38 mouse cellular contexts compared by ENCODE assay signal in genomic region chr9:54538244-54538643, GRCm38 (mm10). TPM values are rescaled to one million over a fixed set of nuclear protein-coding genes. Genes with fewer than 3 reads are reported as not detected.
"Had no signal": no experiment of that assay in that cellular context is flagged by ENCODE, and none has a peak within 500 bp of the region (broad histone marks: within the 10 kb centered on the region; RNA-seq: fewer than 3 reads in every experiment).

No protein-coding gene starts in this region.

- H3K27ac ChIP-seq: heart, adult 2 months; heart, embryonic 13.5 days; heart, embryonic 15.5 days; hindbrain, embryonic 13.5 days; hindbrain, postnatal 0 days; left cerebral cortex, adult 2 months; limb, embryonic 10.5 days; limb, embryonic 12.5 days; liver, embryonic 13.5 days; liver, embryonic 15.5 days had no signal

- H3K9ac ChIP-seq: heart, embryonic 13.5 days; heart, embryonic 15.5 days; hindbrain, embryonic 13.5 days; hindbrain, embryonic 15.5 days; limb, embryonic 12.5 days; liver, embryonic 13.5 days; liver, embryonic 15.5 days had no signal

- DNase-seq: gastrocnemius, postnatal 14 days; gastrocnemius, postnatal 36 days; heart, adult 2 months; heart, postnatal 14 days; heart, postnatal 36 days; kidney, adult 18-20 months; kidney, adult 8-10 months; kidney, postnatal 10 days; kidney, postnatal 25 days; kidney, postnatal 4 days; liver; liver, embryonic 13.5 days had no signal

- H3K36me3 ChIP-seq: heart, embryonic 13.5 days; heart, embryonic 15.5 days; hindbrain, embryonic 13.5 days; hindbrain, embryonic 15.5 days; limb, embryonic 10.5 days; limb, embryonic 12.5 days; liver, embryonic 13.5 days; liver, embryonic 15.5 days had no signal

- H3K4me3 ChIP-seq: heart, adult 2 months; heart, embryonic 13.5 days; heart, embryonic 15.5 days; hindbrain, embryonic 13.5 days; hindbrain, embryonic 15.5 days; layer of hippocampus, adult 2 months; left cerebral cortex, adult 2 months; limb, embryonic 10.5 days; limb, embryonic 12.5 days; liver, embryonic 13.5 days; liver, embryonic 15.5 days had no signal

- H3K4me1 ChIP-seq: heart, embryonic 15.5 days; liver, embryonic 13.5 days; liver, embryonic 15.5 days had no signal

- H3K27me3 ChIP-seq: heart, embryonic 15.5 days; hindbrain, embryonic 13.5 days; hindbrain, embryonic 15.5 days; limb, embryonic 12.5 days; liver, embryonic 13.5 days had no signal

- H3K9me3 ChIP-seq: heart, embryonic 13.5 days; heart, embryonic 15.5 days; hindbrain, embryonic 13.5 days; hindbrain, embryonic 15.5 days; limb, embryonic 10.5 days; limb, embryonic 12.5 days; liver, embryonic 13.5 days; liver, embryonic 15.5 days had no signal

RNA-seq across cellular contexts. Expression of gene Sh2d7, which starts 0.5 kb away (rescaled TPM):
- total RNA-seq: gastrocnemius, adult 18-20 months; gastrocnemius, adult 8-10 months; gastrocnemius, postnatal 14 days; gastrocnemius, postnatal 36 days; heart, adult 2 months; heart, postnatal 14 days; heart, postnatal 36 days; hematopoietic stem cell, adult 5-6 weeks; hindbrain, postnatal 0 days; layer of hippocampus, adult 2 months; layer of hippocampus, postnatal 10 days; layer of hippocampus, postnatal 25 days; left cerebral cortex, postnatal 14 days; left cerebral cortex, postnatal 36 days had no signal
- polyA plus RNA-seq: gonadal fat pad, adult 2 months; heart, embryonic 11.5 days; heart, embryonic 13.5 days; heart, embryonic 15.5 days; heart, postnatal 0 days; hindbrain, embryonic 15.5 days; intestine, embryonic 14.5 days; intestine, embryonic 16.5 days; kidney, embryonic 14.5 days; kidney, embryonic 16.5 days; limb, embryonic 10.5 days; limb, embryonic 12.5 days; limb, embryonic 14.5 days; liver, embryonic 11.5 days; liver, embryonic 13.5 days; liver, embryonic 15.5 days had no signal

RNA-seq across cellular contexts. Expression of gene Cib2, which starts 21.8 kb away (rescaled TPM):
- total RNA-seq: hematopoietic stem cell, adult 5-6 weeks had no signal
